Mouse (Mus musculus): ENCODE data around the gene Tmem139.

Gene Tmem139

DNA sequence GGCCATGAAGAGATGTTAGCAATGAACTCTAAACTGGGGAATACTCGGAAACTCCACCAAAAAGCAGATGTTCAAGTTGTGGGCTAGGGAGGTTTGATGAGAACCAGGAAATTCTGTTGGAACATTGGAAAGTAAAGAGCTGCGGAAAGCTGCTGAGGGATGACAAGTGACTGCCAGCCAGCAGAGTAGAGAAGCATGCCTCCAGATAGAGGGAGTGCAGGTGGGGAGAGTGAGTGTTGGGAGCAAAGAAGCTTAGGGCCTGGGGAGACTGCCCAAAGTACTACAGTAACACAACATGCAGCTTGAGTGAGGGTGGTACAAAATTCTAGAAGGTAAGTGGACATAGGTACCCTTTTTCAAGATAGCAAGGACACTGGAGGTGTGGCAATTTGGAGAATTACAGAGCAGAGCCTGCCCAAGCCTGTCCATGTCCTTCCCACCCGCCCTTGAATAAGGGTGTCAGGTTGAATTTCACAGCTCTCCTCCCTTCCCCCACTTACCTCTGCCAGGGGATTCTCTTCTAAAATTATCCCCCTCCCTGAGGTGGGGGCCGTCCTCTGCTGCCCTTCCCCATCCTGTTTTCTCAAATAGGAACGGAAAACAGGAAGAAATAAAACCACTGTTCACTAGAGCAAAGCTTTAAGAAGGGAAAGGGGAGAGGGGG lies 21.2 kb downstream of the Tmem139 start:
- DNase-seq = no peak

DNA sequence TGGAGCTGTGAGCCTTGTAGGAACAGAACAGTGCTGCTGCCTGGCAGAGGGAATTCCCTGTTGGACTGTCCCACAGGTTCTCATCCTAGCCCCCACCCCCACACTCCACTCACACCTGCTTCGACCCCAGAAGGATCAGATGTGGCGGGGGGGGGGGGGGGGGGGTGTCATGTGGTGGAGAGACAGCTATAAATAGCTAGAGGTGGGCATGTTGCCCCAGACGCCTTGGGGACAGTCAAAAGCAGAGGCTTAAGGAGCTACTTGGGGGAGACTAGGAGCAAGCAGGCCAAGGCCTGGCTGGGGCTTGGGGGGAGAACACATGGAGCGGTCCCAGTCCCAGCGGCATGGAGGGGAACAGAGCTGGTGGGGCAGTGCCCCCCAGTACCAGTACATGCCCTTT lies 24.7 kb downstream of the Tmem139 start, which contains the start of gene Clcn1:
TSS of gene Clcn1 (plus strand) at position 238 of the 400 bp plus-strand sequence.
- no peak for DNase-seq

DNA sequence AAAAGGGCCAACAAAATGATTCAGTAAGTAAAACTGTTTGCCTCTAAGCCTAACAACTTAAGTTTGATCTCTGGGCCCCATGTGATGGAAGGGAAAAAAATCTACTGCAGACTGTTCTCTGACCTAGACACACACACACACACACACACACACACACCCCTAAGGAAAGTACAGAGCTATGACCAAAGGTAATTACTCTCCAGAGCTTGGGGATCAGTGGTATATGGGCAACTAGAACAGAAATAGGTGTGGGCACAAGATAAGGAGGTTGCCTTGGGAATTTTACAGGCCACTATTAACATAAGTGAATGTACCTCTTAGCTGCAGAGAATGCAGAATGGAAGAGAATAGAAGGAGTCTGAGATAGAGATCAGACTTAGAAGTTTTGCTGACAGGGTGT lies 25.8 kb downstream of the Tmem139 start:
- DNase-seq = no peak

DNA sequence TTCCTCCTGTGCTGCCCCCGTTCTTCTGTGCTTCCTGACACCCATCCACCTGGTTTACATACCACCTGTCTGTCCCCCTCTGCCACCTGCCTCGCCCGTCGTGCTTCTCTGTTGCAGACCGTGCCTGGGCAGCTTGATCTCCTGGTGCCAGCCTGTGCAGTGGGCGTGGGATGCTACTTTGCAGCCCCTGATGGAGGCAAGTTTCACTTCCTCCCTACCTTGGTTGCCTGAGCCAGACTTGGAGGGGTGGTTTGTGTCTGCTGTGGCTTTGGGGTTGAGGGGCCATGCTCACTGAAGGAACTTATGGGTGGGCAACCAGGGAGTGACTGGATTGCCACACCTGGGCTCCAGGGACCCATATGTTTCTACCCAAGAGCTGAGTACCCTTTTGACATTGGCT lies 31.6 kb downstream of the Tmem139 start:
- DNase-seq = no peak

DNA sequence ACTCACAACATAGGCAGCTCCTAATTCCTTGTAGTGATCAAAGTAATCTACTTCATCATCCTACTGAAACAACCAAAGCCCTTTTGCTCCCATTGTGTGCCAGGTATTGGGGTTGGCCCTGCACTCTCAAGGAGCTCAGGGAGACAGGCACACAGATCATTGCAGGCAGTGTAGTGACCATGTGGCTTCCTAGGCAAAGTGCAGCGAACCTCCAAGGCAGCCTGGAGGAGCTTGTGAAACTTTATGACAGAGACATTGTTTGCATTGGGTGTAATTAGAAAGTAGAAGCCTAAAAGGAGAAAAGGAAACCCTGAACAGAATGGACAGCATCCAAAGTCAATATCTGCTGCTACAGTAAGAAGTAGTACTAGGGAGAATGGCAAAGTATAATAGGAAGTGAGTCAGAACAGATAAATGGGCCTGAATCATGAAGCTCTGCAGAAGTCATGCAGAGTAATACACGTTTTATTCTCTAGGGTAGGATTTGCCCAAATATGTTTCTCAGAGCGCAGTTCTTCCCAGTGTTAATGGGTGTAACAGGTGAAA lies 33.9 kb downstream of the Tmem139 start:
- DNase-seq = no peak

DNA sequence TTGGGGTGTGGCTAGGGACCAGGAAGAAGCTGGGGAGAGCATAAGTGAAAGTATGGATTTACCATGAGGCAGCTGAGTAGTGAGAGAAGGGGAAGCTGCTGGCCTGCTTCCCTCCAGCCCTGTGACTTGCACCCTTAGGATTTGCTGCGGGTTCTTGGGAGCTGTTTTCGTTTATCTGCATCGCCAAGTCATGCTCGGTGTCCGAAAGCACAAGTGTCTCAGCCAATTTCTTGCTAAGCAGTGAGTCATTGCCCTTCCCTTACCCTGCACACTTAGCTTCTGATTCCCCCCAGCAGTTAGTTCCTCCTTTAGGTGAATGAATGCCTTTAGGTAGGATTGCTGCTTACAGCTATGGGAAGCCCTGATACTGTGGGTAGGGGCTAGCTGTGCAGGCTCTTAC lies 37.6 kb downstream of the Tmem139 start:
- DNase-seq = no peak

DNA sequence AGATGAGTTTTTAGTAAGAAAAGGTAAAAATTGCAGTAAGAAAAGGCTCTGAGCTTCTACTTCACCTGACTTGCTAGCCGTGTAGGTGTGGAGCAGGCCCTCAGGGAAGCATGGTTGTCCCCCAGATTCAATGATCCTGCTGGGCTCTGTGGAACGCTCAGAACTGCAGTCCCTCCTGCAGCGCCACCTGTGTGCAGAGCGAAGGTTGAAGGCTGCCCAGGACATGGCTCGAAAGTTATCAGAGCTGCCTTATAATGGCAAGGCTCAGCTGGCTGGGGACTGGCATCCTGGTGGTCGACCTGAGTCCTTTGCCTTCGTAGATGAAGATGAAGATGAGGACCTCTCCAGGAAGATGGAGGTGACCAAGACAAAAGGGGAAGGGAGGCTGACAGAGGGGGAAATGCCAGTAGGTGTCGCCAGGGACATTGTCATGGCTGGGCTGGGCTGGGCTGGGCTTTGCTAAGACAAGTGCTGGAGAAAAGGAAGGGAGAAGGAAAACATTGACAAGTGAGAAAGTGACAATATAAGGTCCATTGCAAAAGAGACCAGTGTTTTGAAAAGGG lies 48.1 kb downstream of the Tmem139 start:
- DNase-seq = no peak

DNA sequence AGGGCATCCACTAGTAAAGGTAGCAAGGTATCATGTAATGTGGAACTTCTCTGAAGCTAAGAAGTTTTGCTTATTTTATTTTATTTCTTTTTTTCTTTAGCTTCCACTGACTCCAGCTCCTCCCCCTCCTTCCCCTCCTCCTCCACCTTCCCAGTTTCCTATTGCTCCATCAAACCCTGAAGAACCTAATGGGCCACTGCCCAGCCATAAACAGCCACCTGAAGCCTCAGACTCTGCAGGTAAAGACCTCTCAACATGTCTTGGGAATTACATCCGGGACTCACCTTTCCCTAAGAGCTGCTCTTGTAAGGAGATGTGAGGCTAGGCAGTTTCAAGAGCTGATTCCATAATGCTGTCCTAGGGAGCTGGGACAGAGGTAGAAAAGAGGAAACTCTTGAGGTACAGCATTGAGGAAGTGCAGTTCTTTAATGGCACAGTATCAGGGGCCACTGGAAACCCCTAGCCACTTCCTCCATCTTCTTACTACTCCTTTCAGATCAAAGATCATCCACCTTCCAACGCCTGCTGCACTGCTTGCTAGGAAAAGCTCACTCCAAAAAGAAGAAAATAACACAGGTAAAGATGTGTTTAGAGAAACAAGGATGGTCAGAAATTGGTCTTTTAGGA lies 48.8 kb downstream of the Tmem139 start:
- DNase-seq = no peak

Measured in retina, postnatal 1 day (tissue).